Mouse (Mus musculus) stomach, postnatal 0 days (tissue): ENCODE measurements at regions not wholly inside any gene's neighbourhood (a gene's known extent, or its start where the extent isn't known, plus 50 kb on each side); places are given as distances from the start of the nearest gene placed in this dataset.

ENCODE experiments used
- ATAC-seq: fragments of 200-750 bp; cut with Nextera tagmentation; 2 replicates; pipeline ENCODE4 v1.8.0; 2017; ENCODE audit not compliant: low FRiP score, low TSS enrichment
- DNase-seq: peaks from one replicate; pipeline ENCODE4 v3.0.0-alpha.2; 2016; ENCODE audit warnings: low spot score
- H3K27ac ChIP-seq: fragments of 300-500 bp; sonication (generic); replicated peaks from 2 replicates; pipeline ENCODE4 v1.5.1; 2014; ENCODE audit warnings: mild to moderate bottlenecking, control low read depth
- H3K27me3 ChIP-seq: fragments of 300-500 bp; sonication (generic); 2 replicates; pipeline ENCODE4 v1.6.1; 2014; ENCODE audit warnings: low read length; ENCODE audit not compliant: control insufficient read depth, insufficient read depth
- H3K36me3 ChIP-seq: fragments of 300-500 bp; sonication (generic); 2 replicates; pipeline ENCODE4 v1.6.1; 2014; ENCODE audit warnings: low read length, mixed read lengths; ENCODE audit not compliant: control insufficient read depth, insufficient read depth
- H3K4me1 ChIP-seq: fragments of 300-500 bp; sonication (generic); replicated peaks from 2 replicates; pipeline ENCODE4 v1.6.1; 2014; ENCODE audit warnings: antibody characterized with exemption; ENCODE audit not compliant: control insufficient read depth, insufficient read depth
- H3K4me2 ChIP-seq: fragments of 300-500 bp; sonication (generic); replicated peaks from 2 replicates; pipeline ENCODE4 v1.6.1; 2014; ENCODE audit warnings: low read depth, mild to moderate bottlenecking, control low read depth, moderate library complexity
- H3K4me3 ChIP-seq: fragments of 300-500 bp; sonication (generic); 2 replicates; pipeline ENCODE4 v1.5.1; 2014; ENCODE audit warnings: low read depth, low read length, control low read depth
- H3K9ac ChIP-seq: fragments of 300-500 bp; sonication (generic); 2 replicates; pipeline ENCODE4 v1.6.1; 2014; ENCODE audit warnings: mild to moderate bottlenecking, low read length, control low read depth, mixed read lengths
- H3K9me3 ChIP-seq: fragments of 300-500 bp; sonication (generic); 2 replicates; pipeline ENCODE4 v1.6.1; 2016; ENCODE audit warnings: low read length; ENCODE audit not compliant: control insufficient read depth
- CTCF ChIP-seq: IDR thresholded peaks from 2 replicates; pipeline ENCODE4 v1.5.1; 2016; ENCODE audit warnings: antibody characterized with exemption, low read depth, mild to moderate bottlenecking, moderate library complexity
- EP300 ChIP-seq: optimal IDR thresholded peaks from 2 replicates; pipeline ENCODE3; 2016; ENCODE audit warnings: antibody characterized with exemption
- WGBS: fragments of 180-500 bp; shearing (Covaris S2); extraction: QIAGEN DNeasy Blood & Tissue Kit; methylation state at CpG from one replicate; pipeline ENCODE4 v1.1.7; 2014; 5-methylcytosine and 5-hydroxymethylcytosine counted together

- H3K27me3 ChIP-seq, result no peaks in the 10 kb centered on the region
- H3K4me2 ChIP-seq, result no peak overlapping the region
- H3K9me3 ChIP-seq, result no peaks in the 10 kb centered on the region
- no peak for DNase-seq
- H3K4me1 ChIP-seq, result no peaks in the 10 kb centered on the region
- 93% methylated on average over 3 of the region's 3 CpGs for WGBS
- no peaks in the 10 kb centered on the region for H3K36me3 ChIP-seq
- H3K4me3 ChIP-seq, result no peak overlapping the region
- H3K9ac ChIP-seq, result no peak overlapping the region
- TF ChIP-seq EP300, result no peak
- TF ChIP-seq CTCF, result peak; percentile 41
- no peak overlapping the region for H3K27ac ChIP-seq
- no peak for ATAC-seq
These were observed 98.8 kb upstream of the Tbx3 start for GRCm38 (mm10) chr5:119571644-119572043.

- Histone ChIP-seq H3K9ac (no peak overlapping the region), H3K4me2 (no peak overlapping the region), H3K36me3 (no peaks in the 10 kb centered on the region), H3K4me1 (no peaks in the 10 kb centered on the region), H3K4me3 (no peak overlapping the region), H3K9me3 (no peaks in the 10 kb centered on the region), H3K27me3 (no peaks in the 10 kb centered on the region), H3K27ac (no peak overlapping the region)
- TF ChIP-seq CTCF (no peak), EP300 (no peak)
- WGBS, result 17% methylated on average over 14 of the region's 14 CpGs
- DNase-seq (peak; percentile 48), ATAC-seq (peak; percentile 65; the same call in 1 of the 2 replicates)
These were observed 95.3 kb upstream of the Tbx3 start for GRCm38 (mm10) chr5:119575124-119575523.

GRCm38 (mm10) chr5:119579288-119579687 lies 91.2 kb upstream of the Tbx3 start:
- DNase-seq (no peak), ATAC-seq (no peak)
- WGBS, result 89% methylated on average over 2 of the region's 2 CpGs
- Histone ChIP-seq H3K4me3 (no peak overlapping the region), H3K9ac (no peak overlapping the region), H3K9me3 (no peaks in the 10 kb centered on the region), H3K27ac (no peak overlapping the region), H3K36me3 (no peaks in the 10 kb centered on the region), H3K4me1 (no peaks in the 10 kb centered on the region), H3K27me3 (no peaks in the 10 kb centered on the region), H3K4me2 (no peak overlapping the region)
- no peak for TF ChIP-seq CTCF
- TF ChIP-seq EP300, result no peak

- no peaks in the 10 kb centered on the region for H3K4me1 ChIP-seq
- DNase-seq (no peak), ATAC-seq (no peak)
- 53% methylated on average over 2 of the region's 2 CpGs for WGBS
- TF ChIP-seq EP300 (no peak), CTCF (no peak)
- H3K4me2 ChIP-seq, result no peak overlapping the region
- H3K27ac ChIP-seq, result no peak overlapping the region
- no peaks in the 10 kb centered on the region for H3K9me3 ChIP-seq
- no peak overlapping the region for H3K4me3 ChIP-seq
- H3K9ac ChIP-seq, result no peak overlapping the region
- no peaks in the 10 kb centered on the region for H3K36me3 ChIP-seq
- no peaks in the 10 kb centered on the region for H3K27me3 ChIP-seq
These were observed 90.7 kb upstream of the Tbx3 start for GRCm38 (mm10) chr5:119579806-119580205.

GRCm38 (mm10) chr5:119580395-119580794 lies 90.1 kb upstream of the Tbx3 start:
- Histone ChIP-seq H3K4me2 (no peak overlapping the region), H3K27me3 (no peaks in the 10 kb centered on the region), H3K36me3 (no peaks in the 10 kb centered on the region), H3K4me3 (no peak overlapping the region), H3K4me1 (no peaks in the 10 kb centered on the region), H3K9ac (no peak overlapping the region), H3K9me3 (no peaks in the 10 kb centered on the region), H3K27ac (no peak overlapping the region)
- TF ChIP-seq CTCF, result no peak
- no peak for TF ChIP-seq EP300
- WGBS, result 32% methylated on average over 6 of the region's 6 CpGs
- DNase-seq, result no peak
- ATAC-seq, result no peak

- Histone ChIP-seq H3K4me2 (no peak overlapping the region), H3K4me3 (no peak overlapping the region), H3K27me3 (no peaks in the 10 kb centered on the region), H3K27ac (no peak overlapping the region), H3K9ac (no peak overlapping the region), H3K36me3 (no peaks in the 10 kb centered on the region), H3K9me3 (no peaks in the 10 kb centered on the region), H3K4me1 (no peaks in the 10 kb centered on the region)
- 41% methylated on average over 2 of the region's 2 CpGs for WGBS
- ATAC-seq, result no peak
- no peak for DNase-seq
- no peak for TF ChIP-seq EP300
- no peak for TF ChIP-seq CTCF
These were observed 89.7 kb upstream of the Tbx3 start for GRCm38 (mm10) chr5:119580798-119581197.
